Mouse (Mus musculus) spleen, adult 2 months (tissue): ENCODE results near the gene Zfp579.

Source experiments
- CTCF ChIP-seq: fragments of 200-500 bp; IDR thresholded peaks from 2 replicates; pipeline ENCODE4 v1.5.1; 2011; ENCODE audit warnings: mild to moderate bottlenecking, inconsistent platforms; ENCODE audit not compliant: insufficient read depth, insufficient read length, insufficient replicate concordance; ENCODE audit errors: extremely low read depth
- POLR2A ChIP-seq: fragments of 200-500 bp; IDR thresholded peaks from 2 replicates; pipeline ENCODE4 v1.6.1; 2011; ENCODE audit warnings: low read depth, low read length, inconsistent platforms

- TF ChIP-seq CTCF = no peak
- TF ChIP-seq POLR2A = no peak
These were observed 43.0 kb upstream of the Zfp579 start for GRCm38 (mm10) chr7:5038940-5039339.
